Mouse (Mus musculus) liver, adult 10 weeks (tissue): ENCODE measurements around the gene Zg16. TPM values are rescaled to one million over a fixed set of nuclear protein-coding genes. Genes with fewer than 3 reads are reported as not detected.

Experiments
- polyA plus RNA-seq: library from polyadenylated mRNA; stranded (reverse); fragments of 350-450 nt; fragmentation: Illumina TruSeq; extraction: RNeasy Lipid Tissue Mini Kit (QIAGEN cat#74804); gene quantifications from one replicate; pipeline ENCODE4 v1.2.3, GENCODE M21; 2014; ENCODE audit warnings: low read depth, low replicate concordance

Gene Zg16
- not detected for polyA plus RNA-seq

DNA sequence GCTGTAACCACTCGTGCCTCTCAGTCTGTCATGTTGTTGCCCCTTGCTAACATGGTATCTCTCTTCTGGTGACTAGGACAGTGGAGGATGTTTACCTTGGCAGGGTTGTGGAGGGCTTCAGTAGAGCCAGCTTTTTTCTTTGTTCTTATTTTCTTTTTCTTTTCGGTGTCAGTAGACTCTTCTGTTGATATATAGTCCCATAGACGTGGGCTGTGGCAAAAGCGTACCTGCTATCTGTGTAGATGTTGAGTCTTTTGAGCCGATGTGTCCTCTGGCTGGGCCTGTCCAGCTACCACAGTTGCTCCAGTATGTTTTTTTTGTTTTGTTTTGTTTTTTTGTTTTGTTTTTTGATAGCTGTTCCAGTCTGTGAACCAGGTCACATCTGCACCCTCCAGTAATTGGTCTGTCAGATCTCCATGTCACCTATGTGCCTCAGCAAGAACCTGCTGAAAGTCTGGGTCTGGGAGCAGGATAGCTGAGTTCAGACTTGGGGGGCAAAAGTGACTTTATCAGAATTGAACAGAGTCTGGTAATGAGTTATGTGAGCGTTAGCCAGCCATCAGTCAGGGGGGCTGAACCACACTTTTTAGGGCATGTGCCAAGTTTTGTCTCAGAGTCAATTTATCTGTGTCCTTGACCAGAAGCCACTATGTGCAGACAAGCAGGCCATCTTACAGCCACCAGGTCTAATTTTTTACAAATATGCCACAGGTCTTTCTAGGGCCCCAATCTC is at the start of gene Zg16:
Gene Zg16, minus strand, starts transcription at position 51 of the 733 bp plus-strand sequence.

DNA sequence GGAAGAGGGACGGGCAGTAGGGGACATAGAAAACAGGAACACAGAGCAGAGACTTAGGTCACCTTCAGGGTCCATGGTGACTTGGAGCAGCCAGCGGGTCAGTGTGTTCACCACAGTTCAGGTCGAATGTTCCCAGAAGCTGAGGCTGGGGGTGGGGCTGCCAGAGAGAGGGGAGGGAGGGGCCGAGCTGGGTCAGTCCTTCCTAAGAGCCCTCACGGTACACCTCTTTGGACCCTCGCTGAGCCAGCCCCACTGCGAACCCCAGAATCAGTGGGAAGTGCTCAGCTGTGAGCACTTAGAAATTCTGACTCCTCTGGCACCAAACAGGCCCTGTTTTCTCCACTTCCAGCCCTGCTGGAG is 34.8 kb upstream of the Zg16 start, which contains the start of gene Qprt:
Gene Qprt, minus strand, starts transcription at position 316 of the 360 bp plus-strand sequence.

DNA sequence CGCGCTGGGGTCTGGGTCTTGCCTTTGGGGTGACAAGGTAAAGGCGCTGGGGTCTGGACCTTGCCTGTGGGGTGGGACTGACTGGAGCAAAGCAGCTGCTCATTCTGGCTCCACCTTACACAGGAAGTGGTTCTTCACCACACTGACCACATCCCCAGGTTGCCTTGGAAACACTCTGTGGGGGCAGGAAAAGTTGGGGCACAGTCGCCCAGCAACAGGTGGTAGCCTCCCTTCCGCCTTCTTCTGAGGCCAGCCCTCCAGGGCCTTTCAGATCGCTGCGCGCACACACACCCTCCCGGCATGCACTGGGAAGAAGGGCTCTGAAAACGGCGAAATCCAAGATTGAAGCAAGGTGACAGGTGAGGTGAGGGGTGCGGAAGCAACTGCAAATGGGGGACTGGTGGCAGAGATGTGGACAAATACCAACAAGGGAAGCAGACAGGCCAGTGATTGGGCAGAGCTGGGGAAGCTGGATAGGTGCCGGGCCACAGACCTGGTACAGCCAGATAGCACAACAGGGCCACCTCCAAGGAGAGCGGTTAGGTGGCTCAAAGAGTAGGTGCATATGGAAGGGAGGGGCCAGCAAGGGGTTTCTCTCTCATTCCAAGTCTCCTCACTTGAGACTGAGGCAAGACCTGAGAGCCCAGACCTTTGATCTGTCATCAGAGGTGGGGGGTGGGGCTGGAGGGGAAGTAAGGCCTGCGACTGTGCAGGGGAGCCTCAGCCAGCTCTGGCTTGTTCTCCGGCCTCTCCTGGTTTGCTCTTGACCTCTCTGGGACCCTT is 4.2 kb upstream of the Zg16 start, which contains the start of gene AI467606:
Gene AI467606, plus strand, starts transcription at position 246 of the 783 bp plus-strand sequence.

DNA sequence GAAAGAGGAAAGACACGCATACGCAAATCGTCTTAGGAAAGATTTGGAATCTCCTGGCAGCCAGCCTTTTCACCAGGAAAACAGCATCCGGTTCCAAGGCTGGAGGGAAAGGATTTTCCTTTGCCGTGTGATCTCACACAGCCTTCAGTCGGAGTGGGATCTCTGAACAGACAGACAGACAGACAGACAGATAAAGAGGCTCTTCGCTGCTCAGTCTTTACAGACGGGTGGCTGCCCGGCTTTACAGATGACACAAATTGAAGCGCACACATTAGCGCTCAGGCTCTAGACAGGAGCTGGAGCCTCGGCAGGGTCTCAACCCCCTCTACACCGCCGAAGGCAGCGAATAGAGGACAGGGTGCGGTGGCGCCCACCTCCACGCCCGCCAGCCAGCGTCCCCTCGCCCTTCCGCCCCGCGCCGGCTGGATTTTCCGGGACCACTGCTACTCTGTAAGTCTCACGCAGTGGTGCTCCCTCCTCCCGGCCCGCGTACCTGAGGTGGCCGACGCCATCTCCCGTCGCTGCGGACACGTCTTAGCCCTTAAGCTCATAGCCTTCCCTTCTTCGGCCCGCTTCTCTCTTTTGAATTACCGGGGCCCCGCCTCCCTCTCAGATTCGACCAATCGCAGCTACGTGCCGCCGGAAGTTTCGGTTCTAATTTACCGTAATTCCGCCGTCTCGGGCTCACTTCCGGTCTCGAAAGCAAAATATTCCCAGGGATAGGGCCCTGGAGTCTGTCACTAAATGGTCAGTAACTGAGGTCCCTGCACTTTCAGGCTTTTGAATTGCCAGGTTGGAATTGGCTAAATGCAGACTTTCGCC is 45.1 kb downstream of the Zg16 start, which contains the start of gene Kif22:
Gene Kif22, minus strand, starts transcription at position 621 of the 822 bp plus-strand sequence.

DNA sequence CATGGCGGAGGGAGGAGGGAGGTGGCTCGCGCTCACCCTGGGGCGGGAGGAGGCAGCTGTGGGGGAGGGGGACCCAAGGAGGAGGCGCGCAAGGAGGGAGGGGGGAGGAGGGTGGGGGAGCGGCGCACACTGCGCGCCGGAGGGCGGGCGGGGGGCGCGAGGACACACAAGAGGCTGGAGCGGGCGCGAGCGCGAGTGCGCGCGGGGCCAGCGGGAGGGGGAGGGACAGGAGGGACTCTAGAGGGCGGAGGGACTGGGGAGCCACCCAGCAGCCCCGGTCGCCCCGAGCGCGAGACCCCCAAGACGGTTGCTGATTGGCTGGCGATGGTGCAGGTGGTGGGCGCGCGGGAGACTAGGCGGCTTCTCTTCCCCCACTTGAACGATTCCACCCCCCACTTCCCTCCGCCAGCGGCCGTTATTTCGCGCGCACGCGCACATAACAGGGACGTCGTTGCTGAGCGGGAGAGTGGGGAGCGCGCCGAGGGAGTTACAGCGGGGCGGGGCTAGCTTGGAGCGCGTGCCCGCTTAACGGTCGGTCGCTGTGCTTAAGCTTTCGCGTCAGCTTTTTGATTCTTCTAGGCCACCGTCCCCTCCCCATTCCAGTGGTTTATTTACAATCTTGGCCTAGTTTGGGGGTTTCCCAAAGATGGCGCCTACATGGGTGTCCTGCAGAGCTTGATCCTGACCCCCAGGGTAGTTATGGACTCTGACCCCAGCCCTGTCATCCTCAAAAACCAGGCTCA is 60.0 kb downstream of the Zg16 start, which contains the start of gene Maz:
Gene Maz, minus strand, starts transcription at position 54 of the 743 bp plus-strand sequence.

DNA sequence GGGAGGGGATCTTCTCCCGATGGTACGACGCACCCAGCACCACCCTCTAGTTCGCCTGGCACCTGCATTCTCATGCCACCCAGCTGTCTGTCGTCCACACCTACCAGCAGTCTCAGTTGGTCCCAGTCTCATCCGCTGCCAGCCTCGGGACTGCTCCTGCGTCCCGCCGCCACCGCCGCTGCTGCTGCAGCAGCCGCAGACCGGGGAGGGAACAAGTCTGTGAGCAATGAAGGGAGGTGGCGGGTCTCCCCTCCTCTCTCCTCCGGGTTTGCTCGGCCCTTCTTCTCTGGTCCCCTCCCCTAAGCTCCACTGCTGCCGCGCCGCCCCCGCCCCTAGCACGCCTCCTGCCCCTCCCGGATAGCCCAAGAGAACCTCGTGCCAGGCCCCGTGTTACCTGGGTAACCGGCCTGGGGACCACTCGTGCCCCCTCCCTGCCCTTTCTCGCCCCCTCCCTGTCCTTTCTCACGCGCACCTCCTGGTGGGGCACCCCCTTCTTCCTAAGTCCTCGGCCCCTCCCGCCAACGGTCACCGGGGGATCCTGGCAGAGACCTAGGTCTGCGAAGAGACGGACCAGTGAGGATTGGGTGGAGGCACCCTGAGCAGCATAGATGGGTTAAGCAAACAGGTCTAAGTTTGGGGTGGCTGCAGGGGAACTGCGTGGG is 66.1 kb downstream of the Zg16 start, which contains the start of the genes Gm42742 and Prrt2:
Gene Gm42742, minus strand, starts transcription at position 197 of the 662 bp plus-strand sequence.
Gene Prrt2, minus strand, starts transcription at position 311 of the 662 bp plus-strand sequence.

DNA sequence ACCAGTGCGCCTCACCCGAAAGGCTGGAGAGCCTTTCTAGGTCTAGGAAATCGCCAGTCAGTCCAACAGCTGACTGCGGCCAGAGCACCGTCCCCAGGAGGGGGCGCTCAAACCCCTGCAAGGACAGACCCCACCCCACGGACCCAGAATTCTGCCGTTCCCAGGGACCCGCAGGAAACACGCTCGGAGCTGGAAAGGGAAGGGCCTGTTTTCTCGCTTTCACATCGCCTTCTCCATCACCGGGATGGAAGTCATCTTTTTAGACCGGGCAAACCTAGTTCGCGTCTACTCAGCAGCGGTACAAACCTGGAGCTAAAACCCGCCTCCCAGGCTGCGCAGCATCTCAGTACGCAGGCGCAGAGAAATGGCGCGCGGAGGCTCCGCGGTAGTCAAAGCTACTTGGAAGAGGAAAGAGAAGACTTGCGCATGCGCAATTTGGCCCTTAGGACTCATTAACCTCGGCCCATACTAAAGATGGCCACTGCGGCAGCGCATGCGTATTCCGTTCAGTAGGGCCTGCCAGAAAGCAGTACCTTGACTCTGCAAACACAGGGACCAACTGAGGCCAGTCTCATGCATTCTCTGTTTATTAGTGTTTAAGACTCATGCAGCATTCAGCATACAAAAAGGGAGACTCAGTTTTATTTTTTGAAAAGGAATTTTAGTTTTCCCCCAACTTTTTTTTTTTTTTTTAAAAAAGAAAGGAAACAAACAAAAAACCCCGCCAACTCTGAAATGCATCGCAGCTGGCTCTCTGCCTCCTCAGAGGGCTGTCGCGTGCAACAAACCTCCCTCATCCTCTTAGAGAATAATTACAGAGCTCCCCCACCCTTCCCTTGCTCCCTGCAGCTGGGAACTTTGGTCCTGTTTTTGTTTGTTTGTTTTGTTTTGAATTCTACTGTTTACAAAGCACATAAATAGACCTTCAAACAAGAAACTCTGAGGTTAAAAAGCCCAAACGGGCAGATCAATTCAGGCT is 69.9 kb downstream of the Zg16 start, which contains the start of gene Pagr1a:
Gene Pagr1a, minus strand, starts transcription at position 382 of the 979 bp plus-strand sequence.

DNA sequence TGATC is 70.8 kb downstream of the Zg16 start, which contains the start of gene Pagr1b:
Gene Pagr1b, minus strand, starts transcription at position 4 of the 5 bp plus-strand sequence.

DNA sequence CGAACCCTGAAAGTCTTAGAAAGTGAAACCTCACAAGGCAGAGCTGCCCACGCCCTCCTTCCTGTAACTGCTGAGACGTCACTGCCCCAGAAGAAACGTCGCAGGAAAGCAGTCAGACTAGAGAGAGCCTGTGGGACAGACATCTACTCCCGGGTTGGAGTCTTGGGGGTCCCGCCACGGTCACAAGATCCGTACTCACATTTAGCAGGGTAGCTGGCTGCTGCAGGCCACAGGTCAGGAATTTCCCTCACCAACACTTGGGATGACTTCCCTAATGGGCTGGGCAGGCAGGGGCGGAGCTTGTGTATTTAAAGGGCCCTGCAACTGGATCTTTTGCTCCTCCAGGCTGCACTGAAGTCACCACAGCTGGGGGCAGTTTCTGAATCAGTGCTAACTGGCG is 72.8 kb downstream of the Zg16 start, which contains the start of gene Mvp:
Gene Mvp, minus strand, starts transcription at position 302 of the 400 bp plus-strand sequence.

Other genes starting within 250 kb of the Zg16 start
- gene Doc2a, start 239.9 kb downstream of the Zg16 start, polyA plus RNA-seq = not detected
- gene Hirip3, start 225.4 kb downstream of the Zg16 start, polyA plus RNA-seq = 3.6 TPM
- 4.8 TPM for gene Ino80e, start 225.0 kb downstream of the Zg16 start, polyA plus RNA-seq
- 3.4 TPM for gene Taok2, start 202.6 kb downstream of the Zg16 start, polyA plus RNA-seq
- gene Tmem219, start 164.4 kb downstream of the Zg16 start, polyA plus RNA-seq = 16.3 TPM
- 1.7 TPM for gene Kctd13, start 158.4 kb downstream of the Zg16 start, polyA plus RNA-seq
- gene Asphd1, start 137.7 kb downstream of the Zg16 start, polyA plus RNA-seq = not detected
- gene Sez6l2, start 136.8 kb downstream of the Zg16 start, polyA plus RNA-seq = not detected
- 7.8 TPM for gene Cdipt, start 111.4 kb downstream of the Zg16 start, polyA plus RNA-seq
- gene Cdiptos, start 111.2 kb downstream of the Zg16 start, polyA plus RNA-seq = not detected
- gene Mvp, start 72.7 kb downstream of the Zg16 start, polyA plus RNA-seq = 0.53 TPM
- 1.3 TPM for gene Pagr1b, start 70.8 kb downstream of the Zg16 start, polyA plus RNA-seq
- gene Pagr1a, start 70.0 kb downstream of the Zg16 start, polyA plus RNA-seq = not detected
- gene Gm42742, start 66.2 kb downstream of the Zg16 start, polyA plus RNA-seq = 0.53 TPM
- gene Prrt2, start 66.1 kb downstream of the Zg16 start, polyA plus RNA-seq = not detected
- gene Maz, start 60.3 kb downstream of the Zg16 start, polyA plus RNA-seq = 12.5 TPM
- gene Kif22, start 44.9 kb downstream of the Zg16 start, polyA plus RNA-seq = not detected
- 0.45 TPM for gene AI467606, start 4.0 kb upstream of the Zg16 start, polyA plus RNA-seq
- gene Qprt, start 34.9 kb upstream of the Zg16 start, polyA plus RNA-seq = 50.0 TPM
- 0.13 TPM for gene Spn, start 50.5 kb upstream of the Zg16 start, polyA plus RNA-seq
- gene Cd2bp2, start 108.7 kb upstream of the Zg16 start, polyA plus RNA-seq = 7.0 TPM
- 2.4 TPM for gene Tbc1d10b, start 121.1 kb upstream of the Zg16 start, polyA plus RNA-seq
- gene Mylpf, start 121.6 kb upstream of the Zg16 start, polyA plus RNA-seq = not detected
- gene Zfp553, start 145.7 kb upstream of the Zg16 start, polyA plus RNA-seq = 0.50 TPM
- not detected for gene Sept1, start 145.8 kb upstream of the Zg16 start, polyA plus RNA-seq
- gene Zfp771, start 156.9 kb upstream of the Zg16 start, polyA plus RNA-seq = not detected
- gene Dctpp1, start 173.4 kb upstream of the Zg16 start, polyA plus RNA-seq = 2.3 TPM
- 507 TPM for gene Sephs2, start 186.7 kb upstream of the Zg16 start, polyA plus RNA-seq
- gene Itgal, start 208.9 kb upstream of the Zg16 start, polyA plus RNA-seq = 2.2 TPM